Mouse (Mus musculus): Measurements from ENCODE around the gene Fmnl3.

- TF ChIP-seq POLR2A (IDR thresholded peaks at IDR 0.05; ENCODE audit: control insufficient read depth, low read depth, low read length): no peak
- TF ChIP-seq CTCF (IDR thresholded peaks at IDR 0.05; ENCODE audit: control insufficient read depth, insufficient read depth, insufficient replicate concordance, low read depth, low read length): no peak
These were observed 34.9 kb upstream of the Fmnl3 start for GRCm38 (mm10) chr15:99405150-99405549.

All from testis, adult 2 months (tissue).